Mouse (Mus musculus) cerebellum, postnatal 25 days (tissue): ENCODE measurements at regions not wholly inside any gene's neighbourhood (a gene's known extent, or its start where the extent isn't known, plus 50 kb on each side); places are given as distances from the start of the nearest gene placed in this dataset.

Experiments used
- DNase-seq, 2 experiments: peaks; one replicate each; pipeline ENCODE4 v3.0.0; 2021; ENCODE audit warnings: mixed read lengths in 2 of 2

DNA sequence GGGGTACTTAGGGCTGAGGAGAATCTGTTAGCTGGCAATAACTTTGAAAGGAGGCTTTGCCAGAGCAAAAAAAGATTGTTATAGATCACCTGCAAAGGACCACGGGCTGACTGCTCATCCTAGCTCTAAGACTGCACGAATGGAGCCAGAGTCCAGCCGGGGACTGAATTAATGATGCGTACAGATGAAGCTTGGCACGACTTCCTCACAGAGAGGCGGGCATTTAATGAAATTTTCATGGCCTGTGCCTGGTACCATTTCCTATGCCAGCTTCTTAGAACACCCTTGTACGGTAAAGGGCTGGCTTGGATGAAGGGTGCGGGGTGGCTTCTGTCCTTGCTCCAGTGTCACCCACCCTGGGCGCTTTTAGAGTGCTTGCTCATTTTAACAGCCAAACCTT lies 166.0 kb upstream of the Prok2 start:
- no peak for DNase-seq

DNA sequence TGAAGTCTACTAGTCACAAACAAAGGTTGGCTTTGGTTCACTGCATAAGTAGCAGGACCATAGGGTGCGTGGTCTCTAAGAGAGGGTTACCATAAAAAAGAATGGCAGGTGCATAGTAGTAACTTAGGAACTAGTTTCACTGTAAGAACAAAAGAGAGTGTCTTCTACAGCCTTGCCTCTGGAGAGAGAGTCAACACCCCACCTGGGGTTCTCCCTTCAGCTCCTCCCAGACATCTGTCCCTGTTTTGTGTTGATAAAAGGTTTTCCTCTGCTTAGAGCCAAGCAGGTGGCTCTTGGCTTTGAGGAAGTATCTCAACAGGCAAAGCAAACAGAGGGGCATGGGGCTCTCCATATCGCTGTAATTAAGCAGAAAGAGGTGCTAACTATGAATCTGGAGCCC lies 165.6 kb upstream of the Prok2 start:
- DNase-seq = no peak

GRCm38 (mm10) chr6:99890805-99891204 lies 164.6 kb upstream of the Prok2 start:
- DNase-seq = no peak

GRCm38 (mm10) chr6:99889055-99889454 lies 162.9 kb upstream of the Prok2 start:
- DNase-seq = no peak

GRCm38 (mm10) chr6:99887904-99888303 lies 161.7 kb upstream of the Prok2 start:
- DNase-seq = no peak

DNA sequence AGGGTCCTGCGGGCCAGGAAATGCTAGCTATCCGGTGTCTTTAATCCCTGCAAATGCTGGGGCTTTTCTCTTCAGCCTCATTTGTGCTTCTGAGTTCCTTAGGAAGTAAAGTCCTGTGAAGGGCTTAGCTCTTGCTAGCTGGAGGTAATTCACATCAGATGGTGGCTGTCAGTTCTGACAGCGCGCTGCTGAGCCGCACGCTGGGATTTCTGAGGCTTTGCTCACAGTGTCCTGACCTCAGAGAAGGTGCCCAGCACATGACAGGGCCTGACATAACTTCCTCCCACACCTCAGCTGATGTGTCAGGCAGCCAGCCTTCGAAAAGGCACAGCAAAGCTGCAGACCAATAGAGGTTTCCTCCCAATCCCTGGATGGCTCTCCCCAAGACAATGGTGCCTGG lies 158.6 kb upstream of the Prok2 start:
- no peak for DNase-seq

GRCm38 (mm10) chr6:99884054-99884453 lies 157.9 kb upstream of the Prok2 start:
- DNase-seq = no peak

- no peak for DNase-seq
Observed at GRCm38 (mm10) chr6:99881606-99882005, 155.4 kb upstream of the Prok2 start.

DNA sequence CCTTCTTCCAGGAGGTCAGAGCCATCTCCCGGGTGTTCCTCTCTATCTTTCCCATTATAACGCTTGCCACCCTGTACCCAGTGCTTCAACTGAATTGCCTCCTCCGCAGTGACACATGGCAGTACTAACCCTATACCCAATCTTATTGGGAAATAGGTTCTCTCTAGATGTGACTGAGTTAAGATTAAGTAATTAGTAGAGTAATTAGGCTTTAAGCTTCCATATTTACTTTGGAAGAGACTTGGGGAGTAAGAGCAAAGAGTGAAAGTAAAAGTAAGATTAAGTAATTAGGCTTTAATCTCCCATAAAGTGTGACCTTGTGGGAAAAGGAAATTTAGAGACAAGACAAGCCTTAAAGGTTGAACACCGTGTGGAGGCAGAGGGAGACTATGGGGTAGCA lies 148.7 kb upstream of the Prok2 start:
- DNase-seq = no peak

DNA sequence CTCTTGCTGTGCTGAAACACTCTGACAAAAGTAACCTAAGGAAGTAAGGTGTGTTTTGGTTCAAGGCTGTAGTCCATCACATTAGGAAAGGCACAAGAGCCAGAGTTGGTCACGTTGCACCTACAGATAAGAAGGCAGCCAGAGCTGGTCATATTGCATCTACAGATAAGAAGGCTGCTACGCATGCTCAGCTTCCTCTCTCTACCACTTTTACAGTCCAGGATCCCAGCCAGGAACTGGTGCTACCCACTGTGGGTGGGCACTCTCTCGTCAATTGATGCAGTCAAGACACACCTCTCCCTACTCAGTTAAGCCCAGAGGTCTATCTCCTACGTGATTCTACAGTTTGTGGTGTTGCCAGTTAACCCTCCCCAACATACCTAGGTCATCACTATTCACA lies 147.8 kb upstream of the Prok2 start:
- DNase-seq = no peak

DNA sequence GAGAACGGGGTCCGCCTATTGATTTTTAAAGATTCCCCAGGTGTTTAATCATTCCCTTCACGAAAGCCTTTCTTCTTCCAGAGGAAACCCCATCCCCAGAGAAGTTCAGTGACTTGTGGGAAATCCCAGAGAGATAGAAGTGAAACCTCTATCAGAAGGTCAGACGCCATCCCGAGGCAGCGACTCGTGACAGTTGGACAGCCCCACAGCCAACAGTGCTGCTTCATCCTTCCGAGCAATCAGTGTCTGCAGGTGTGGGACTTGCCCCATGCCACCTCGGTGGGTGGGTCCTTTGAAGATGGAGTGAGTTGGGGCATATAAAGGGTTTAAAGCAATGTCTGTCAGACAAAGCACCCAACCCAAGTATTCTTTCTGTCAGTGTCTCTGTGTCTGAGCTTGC lies 139.9 kb upstream of the Prok2 start:
- no peak for DNase-seq

- peak; percentile 14 to 41 for DNase-seq
Observed at GRCm38 (mm10) chr6:99864949-99865348, 138.8 kb upstream of the Prok2 start.

- DNase-seq = no peak
Observed at GRCm38 (mm10) chr6:99863418-99863817, 137.2 kb upstream of the Prok2 start.

DNA sequence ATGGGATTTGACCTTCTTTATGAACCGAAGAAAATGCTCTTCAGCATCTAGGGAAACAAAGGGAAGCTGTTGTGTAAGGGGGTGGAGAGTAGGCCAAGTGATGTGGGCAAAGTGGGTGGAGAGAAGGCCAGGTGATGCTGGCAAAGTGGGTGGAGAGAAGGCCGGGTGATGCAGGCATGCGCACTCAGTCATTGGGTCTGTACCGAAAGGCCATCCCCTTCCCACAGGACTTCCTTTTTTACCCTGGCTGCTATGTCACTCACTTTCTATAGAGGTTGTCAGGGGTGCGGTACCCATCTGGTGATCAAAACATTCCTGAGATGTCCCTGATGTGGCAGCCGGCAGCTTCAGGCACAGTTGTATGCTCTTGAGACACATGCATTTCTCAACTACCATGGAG lies 131.2 kb upstream of the Prok2 start:
- DNase-seq = no peak

DNA sequence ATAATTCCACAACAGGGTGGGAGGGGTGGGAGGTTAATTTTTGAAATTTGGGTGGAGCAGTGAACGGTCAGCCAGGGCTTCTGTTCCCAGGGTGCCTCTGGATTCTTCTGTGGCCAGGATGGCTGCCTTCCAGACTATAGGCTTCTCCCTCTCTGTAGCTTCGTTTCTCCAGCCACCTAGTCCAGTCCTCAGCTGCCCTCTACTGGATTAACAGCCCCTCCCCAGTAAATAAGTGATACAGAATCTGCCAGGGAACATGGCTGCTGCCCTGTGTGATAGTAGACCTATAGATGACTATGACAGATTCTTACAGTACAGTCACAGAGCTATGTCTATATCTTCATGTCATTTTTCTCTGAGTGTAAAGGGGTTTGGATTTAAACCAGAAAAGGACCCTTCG lies 127.5 kb upstream of the Prok2 start:
- DNase-seq = no peak

DNA sequence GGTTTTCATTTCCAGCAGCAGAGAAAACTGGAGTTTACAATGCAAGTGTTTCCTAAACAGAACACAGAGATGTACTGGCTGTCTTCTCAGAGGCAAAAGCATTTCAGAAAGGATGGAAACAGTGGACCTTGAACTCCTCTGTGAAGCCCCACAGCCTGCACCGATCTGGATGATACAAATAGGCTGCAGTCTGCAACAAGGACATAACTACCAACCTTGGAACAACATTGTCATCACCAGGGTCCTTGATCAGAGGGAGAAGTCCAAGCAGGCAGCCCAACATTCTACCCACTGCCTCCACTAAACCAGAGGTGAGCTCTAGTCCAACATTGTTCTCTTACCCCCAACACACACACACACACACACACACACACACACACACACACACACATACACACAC lies 124.5 kb upstream of the Prok2 start:
- no peak for DNase-seq

- no peak for DNase-seq
Observed at GRCm38 (mm10) chr6:99845508-99845846, 119.3 kb upstream of the Prok2 start.

- DNase-seq = no peak
Observed at GRCm38 (mm10) chr6:99844775-99845507, 118.7 kb upstream of the Prok2 start.

- DNase-seq = no peak
Observed at GRCm38 (mm10) chr6:99843507-99843906, 117.3 kb upstream of the Prok2 start.

GRCm38 (mm10) chr6:99842723-99843122 lies 116.5 kb upstream of the Prok2 start:
- no peak for DNase-seq

- no peak for DNase-seq
Observed at GRCm38 (mm10) chr6:99840823-99841222, 114.6 kb upstream of the Prok2 start.

DNA sequence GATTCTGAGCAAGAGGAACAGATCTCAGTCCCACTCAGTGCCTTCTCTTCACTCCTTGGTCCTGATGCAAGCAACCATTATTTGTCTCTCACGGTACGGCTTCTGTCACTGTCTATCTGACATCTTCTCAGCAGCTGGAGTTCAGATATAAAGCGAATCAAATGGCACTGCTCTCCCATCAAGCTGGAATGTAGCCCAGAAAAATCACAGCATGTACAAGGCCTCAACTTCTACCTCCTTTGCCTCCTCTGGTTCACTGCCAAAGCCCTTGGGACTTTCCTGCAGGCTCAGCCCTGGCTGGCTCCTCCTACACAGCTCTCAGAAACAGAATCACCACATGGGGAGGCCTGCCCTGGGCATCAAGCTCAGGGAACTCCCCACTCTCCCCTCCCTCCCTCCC lies 107.1 kb upstream of the Prok2 start:
- DNase-seq = no peak

- no peak for DNase-seq
Observed at GRCm38 (mm10) chr6:99827625-99828024, 101.4 kb upstream of the Prok2 start.

DNA sequence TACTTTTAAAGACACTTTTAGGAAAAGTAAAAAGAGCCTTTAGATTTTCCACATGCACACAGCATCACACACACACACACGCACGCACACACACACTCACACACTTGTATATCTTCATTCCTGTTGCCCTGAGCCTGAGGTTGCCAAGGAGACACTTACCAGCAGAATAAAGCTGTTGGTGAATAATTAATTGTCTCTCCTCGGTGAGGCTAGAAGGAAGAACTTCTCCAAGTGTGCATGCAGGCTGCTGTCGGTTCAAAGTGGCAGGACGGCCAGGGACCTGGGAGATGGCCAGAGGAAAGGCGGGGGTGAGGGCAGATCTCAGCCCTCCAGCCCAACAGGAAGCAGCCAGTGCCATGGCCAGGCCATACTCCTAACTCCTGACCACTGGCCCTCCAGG lies 98.6 kb upstream of the Prok2 start:
- no peak for DNase-seq

GRCm38 (mm10) chr6:99822471-99822870 lies 96.3 kb upstream of the Prok2 start:
- no peak for DNase-seq
